Mouse (Mus musculus) liver, adult 2 months (tissue): ENCODE measurements around the gene Fis1. TPM values are rescaled to one million over a fixed set of nuclear protein-coding genes. Genes with fewer than 3 reads are reported as not detected.

Experiments used
- DNase-seq: peaks from one replicate; pipeline ENCODE4 v3.0.0-alpha.2; 2011; ENCODE audit warnings: low read depth, low spot score; ENCODE audit errors: extremely low read depth
- H3K27ac ChIP-seq: fragments of 200-500 bp; replicated peaks from 2 replicates; pipeline ENCODE4 v1.5.1; 2012; ENCODE audit warnings: low read depth, mild to moderate bottlenecking, control low read depth, inconsistent platforms, low read length; ENCODE audit not compliant: insufficient read depth
- H3K27me3 ChIP-seq: fragments of 200-500 bp; 2 replicates; pipeline ENCODE4 v1.6.1; 2012; ENCODE audit warnings: mild to moderate bottlenecking, moderate library complexity, low read length, inconsistent platforms; ENCODE audit not compliant: control insufficient read depth, insufficient read depth
- H3K36me3 ChIP-seq: fragments of 200-500 bp; 2 replicates; pipeline ENCODE4 v1.6.1; 2012; ENCODE audit warnings: low read length, inconsistent platforms; ENCODE audit not compliant: control insufficient read depth, insufficient read depth
- H3K4me1 ChIP-seq: fragments of 200-500 bp; 2 replicates; pipeline ENCODE4 v1.6.1; 2011; ENCODE audit warnings: low read length; ENCODE audit not compliant: control insufficient read depth, insufficient read depth
- H3K4me3 ChIP-seq: fragments of 200-500 bp; 2 replicates; pipeline ENCODE4 v1.5.1; 2011; ENCODE audit warnings: low read depth, mild to moderate bottlenecking, control low read depth, low read length, moderate library complexity; ENCODE audit not compliant: insufficient read depth
- H3K79me2 ChIP-seq: fragments of 200-500 bp; 2 replicates; pipeline ENCODE4 v1.6.1; 2012; ENCODE audit warnings: inconsistent platforms, mild to moderate bottlenecking, low read length, moderate library complexity; ENCODE audit not compliant: control insufficient read depth, insufficient read depth
- H3K9ac ChIP-seq: fragments of 200-500 bp; 2 replicates; pipeline ENCODE4 v1.6.1; 2012; ENCODE audit warnings: low read depth, mild to moderate bottlenecking, control low read depth, inconsistent platforms, low read length
- CTCF ChIP-seq: fragments of 200-500 bp; IDR thresholded peaks from 2 replicates; pipeline ENCODE4 v1.5.1; 2011; ENCODE audit warnings: low read depth, low read length, control low read depth
- POLR2A ChIP-seq: fragments of 200-500 bp; IDR thresholded peaks from 2 replicates; pipeline ENCODE4 v1.6.1; 2011; ENCODE audit warnings: low read length, control low read depth; ENCODE audit not compliant: insufficient read depth; ENCODE audit errors: extremely low read depth
- WGBS: fragments of 180-500 bp; shearing (Covaris S2); methylation state at CpG from one replicate; pipeline ENCODE4 v1.1.7; 2018; 5-methylcytosine and 5-hydroxymethylcytosine counted together
- polyA plus RNA-seq: library from polyadenylated mRNA; depleted of rRNA; stranded (reverse); fragments of >200 nt; gene quantifications from 2 replicates; pipeline ENCODE4 v1.2.3, GENCODE M21; 2012
- total RNA-seq: library from RNA; depleted of rRNA; stranded (reverse); fragments of >200 nt; gene quantifications from 2 replicates; pipeline ENCODE4 v1.2.3, GENCODE M21; 2014

The Fis1 gene
- total and polyA plus RNA-seq, 2 experiments = 112 to 115 TPM

GRCm38 (mm10) chr5:136917613-136918242, 35.3 kb upstream of the Fis1 start:
- H3K36me3 ChIP-seq = no peaks in the 10 kb centered on the region
- H3K27ac ChIP-seq = no peak overlapping the region
- no peak overlapping the region for H3K9ac ChIP-seq
- H3K27me3 ChIP-seq = no peaks in the 10 kb centered on the region
- no peak for TF ChIP-seq POLR2A
- TF ChIP-seq CTCF = no peak
- WGBS = 95% methylated on average over 8 of the region's 8 CpGs
- no peaks in the 10 kb centered on the region for H3K79me2 ChIP-seq
- H3K4me3 ChIP-seq = no peak overlapping the region
- peaks cover 4% of the 10 kb centered on the region for H3K4me1 ChIP-seq
- no peak for DNase-seq

DNA sequence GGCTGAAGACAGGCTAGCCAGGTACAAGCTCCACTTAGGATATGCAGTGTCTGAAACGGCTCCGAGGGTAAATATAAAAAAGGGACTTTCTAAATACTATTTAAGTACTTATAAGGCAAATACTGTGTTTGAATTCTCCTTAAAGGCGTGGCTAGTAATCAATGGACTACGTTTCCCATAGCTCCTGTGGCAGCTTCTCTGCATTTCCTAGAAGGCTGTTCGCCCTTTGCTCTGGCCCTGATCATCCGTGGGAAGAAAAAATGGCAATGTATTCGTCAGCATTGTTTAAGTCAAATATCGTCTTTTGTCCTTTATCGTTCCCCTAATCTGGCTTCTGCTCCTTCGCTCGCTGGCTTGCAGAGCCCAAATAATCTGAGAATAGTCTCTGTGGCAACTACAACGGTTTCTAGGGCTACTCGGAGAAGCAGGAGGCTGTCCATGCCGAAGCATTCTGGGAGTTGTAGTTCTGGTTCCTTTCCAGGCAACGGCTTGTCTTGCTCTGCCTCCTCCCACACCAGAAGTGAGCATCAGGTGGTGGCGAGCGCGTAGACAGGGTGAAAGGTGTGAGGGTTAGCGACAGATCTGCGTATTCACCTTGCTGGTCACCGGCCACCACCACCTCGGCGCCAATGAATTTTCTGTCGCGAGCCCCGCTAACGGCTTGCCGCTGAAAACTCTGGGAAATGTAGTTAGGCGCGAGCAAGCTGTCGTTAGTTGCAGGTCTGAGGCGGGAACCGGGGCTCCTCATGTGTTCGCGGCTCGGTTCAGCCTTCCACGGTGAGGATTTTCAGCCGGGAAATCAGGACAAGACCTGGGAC, 34.2 kb upstream of the Fis1 start:
- WGBS = 1% methylated on average over 38 of the region's 38 CpGs

GRCm38 (mm10) chr5:136919546-136920301, 33.4 kb upstream of the Fis1 start:
- Histone ChIP-seq H3K27me3 (no peaks in the 10 kb centered on the region), H3K79me2 (no peaks in the 10 kb centered on the region), H3K36me3 (no peaks in the 10 kb centered on the region), H3K4me3 (peak overlapping the region; percentile 50; the same call in 1 of the 2 replicates), H3K27ac (no peak overlapping the region), H3K4me1 (peaks cover 4% of the 10 kb centered on the region), H3K9ac (peak overlapping the region; percentile 11)
- WGBS = 13% methylated on average over 18 of the region's 18 CpGs
- TF ChIP-seq CTCF = no peak
- no peak for TF ChIP-seq POLR2A
- DNase-seq = no peak

More for the DNA sequence above, 34.2 kb upstream of the Fis1 start:
- peaks cover 4% of the 10 kb centered on the region for H3K4me1 ChIP-seq
- DNase-seq = peak; percentile 96
- peak overlapping the region; percentile 50 for H3K4me3 ChIP-seq
- TF ChIP-seq CTCF (no peak), POLR2A (no peak)
- peak overlapping the region; percentile 59 for H3K9ac ChIP-seq
- peak overlapping the region; percentile 55 for H3K27ac ChIP-seq
- no peaks in the 10 kb centered on the region for H3K27me3 ChIP-seq
- H3K36me3 ChIP-seq = no peaks in the 10 kb centered on the region
- H3K79me2 ChIP-seq = no peaks in the 10 kb centered on the region

DNA sequence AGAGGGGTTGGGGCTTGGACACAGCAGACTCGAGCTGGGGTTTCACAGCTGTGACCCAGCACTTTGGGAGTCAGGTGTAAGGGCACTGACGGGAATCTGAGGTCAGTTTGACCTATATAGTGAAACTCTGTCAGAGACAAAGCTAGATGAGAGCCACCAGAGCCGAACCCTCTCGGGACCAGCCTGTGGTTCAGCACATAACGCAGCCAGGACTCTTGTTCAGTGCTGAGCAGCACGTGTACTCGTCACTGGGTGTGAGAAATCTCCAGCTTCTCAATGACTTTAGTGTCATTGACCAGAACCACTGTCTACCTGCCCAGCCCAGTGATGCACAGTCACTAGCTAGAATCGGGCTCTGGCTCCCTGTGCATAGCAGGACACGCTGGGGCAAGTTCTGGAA, 30.2 kb upstream of the Fis1 start:
- Histone ChIP-seq H3K27me3 (no peaks in the 10 kb centered on the region), H3K36me3 (no peaks in the 10 kb centered on the region), H3K27ac (no peak overlapping the region), H3K79me2 (no peaks in the 10 kb centered on the region), H3K9ac (no peak overlapping the region), H3K4me1 (peaks cover 4% of the 10 kb centered on the region), H3K4me3 (no peak overlapping the region)
- DNase-seq = no peak
- WGBS = 86% methylated on average over 9 of the region's 9 CpGs
- no peak for TF ChIP-seq CTCF
- TF ChIP-seq POLR2A = no peak

- DNase-seq = no peak
- Histone ChIP-seq H3K36me3 (no peaks in the 10 kb centered on the region), H3K79me2 (no peaks in the 10 kb centered on the region), H3K4me1 (peaks cover 4% of the 10 kb centered on the region), H3K9ac (no peak overlapping the region), H3K4me3 (no peak overlapping the region), H3K27ac (no peak overlapping the region), H3K27me3 (no peaks in the 10 kb centered on the region)
- no peak for TF ChIP-seq POLR2A
- TF ChIP-seq CTCF = no peak
- WGBS = 68% methylated on average over 7 of the region's 7 CpGs
These were observed 29.2 kb upstream of the Fis1 start for GRCm38 (mm10) chr5:136923751-136924478.
